In the genomic region with DNA sequence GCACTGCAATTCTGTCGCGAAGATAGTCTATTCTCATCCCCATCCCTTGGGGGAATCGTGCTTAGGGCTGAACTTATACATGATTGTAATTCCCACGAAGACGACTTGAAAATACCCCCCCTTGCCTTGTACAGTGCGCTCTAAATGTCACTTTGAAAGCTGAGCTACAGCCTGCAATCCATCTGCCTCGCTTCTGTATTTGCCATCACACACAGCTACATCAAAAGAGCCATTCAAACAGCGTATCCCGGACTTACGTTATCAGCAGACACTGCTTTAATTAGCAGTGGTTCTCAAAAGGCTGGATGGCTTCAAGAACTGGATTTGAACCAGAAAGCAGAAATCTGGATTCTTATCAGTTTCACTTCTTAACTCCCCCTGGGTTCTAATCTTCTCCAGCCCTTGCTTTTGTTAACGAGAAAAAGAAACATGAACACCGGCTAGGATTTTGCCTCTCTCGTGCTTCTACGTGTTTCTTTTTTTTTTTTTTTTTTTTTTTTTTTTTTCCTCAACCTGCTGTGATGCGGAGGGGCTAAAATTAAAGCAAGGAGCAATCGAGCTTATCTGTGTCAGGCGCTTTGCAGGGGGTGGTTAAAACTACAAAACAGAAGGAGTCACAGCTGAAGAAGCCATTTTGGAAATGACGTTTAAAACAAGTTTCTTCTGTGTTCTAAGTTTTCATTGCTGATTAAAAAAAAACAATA, we compare ENCODE assay signal across 8 mouse cellular contexts. TPM values are rescaled to one million over a fixed set of nuclear protein-coding genes. Genes with fewer than 3 reads are reported as not detected.
DNase-seq lines count a peak whose midpoint lies in the region; ATAC-seq lines count a peak whose summit lies in the region.

No protein-coding gene starts in this region.

- no peaks in the 10 kb centered on the region for H3K9me3 ChIP-seq in heart, embryonic 16.5 days (replicated peaks; ENCODE audit: control insufficient read depth, low read length)

- H3K9ac ChIP-seq in heart, embryonic 16.5 days (ENCODE audit: low read length) = peak overlapping the region; percentile 18; the same call in 1 of the 2 replicates

- peak overlapping the region; percentile 35 for H3K4me3 ChIP-seq in heart, embryonic 16.5 days (ENCODE audit: low read length)

- H3K27ac ChIP-seq in heart, embryonic 16.5 days (ENCODE audit: low read length) = peak overlapping the region; percentile 79

- ATAC-seq in heart, embryonic 16.5 days (replicated peaks; ENCODE audit: extremely low read depth, insufficient read depth, low FRiP score) = peak; percentile 77

- no peaks in the 10 kb centered on the region for H3K36me3 ChIP-seq in heart, embryonic 16.5 days (ENCODE audit: control insufficient read depth, insufficient read depth)

- peaks cover 16% of the 10 kb centered on the region for H3K4me1 ChIP-seq in heart, embryonic 16.5 days (ENCODE audit: control insufficient read depth, insufficient read depth, low read length)

- DNase-seq in cerebellum, postnatal 14 days = peak; percentile 28 to 50
- no peak for DNase-seq in cerebellum, adult 11-12 months
- DNase-seq in brain, embryonic 18.5 days (ENCODE audit: low read depth, low spot score) = peak; percentile 61
- peak; percentile 52 to 73 for DNase-seq in left cerebral cortex, postnatal 14 days (ENCODE audit: low spot score in 2 of 2)
- peak; percentile 18 for DNase-seq in right cerebral cortex, postnatal 4 days
- no peak for DNase-seq in kidney, postnatal 10 days
- DNase-seq in kidney, postnatal 36 days = no peak

- intact Hi-C loops in left cerebral cortex, postnatal 14 days (cut with DNase I) = loop anchor here (5.0 kb wide), 1 partner anchor 63 kb away; no protein-coding TSS in a partner anchor

- 11% methylated on average over 18 of the region's 18 CpGs for WGBS in heart, embryonic 16.5 days

- H3K27me3 ChIP-seq in heart, embryonic 16.5 days (ENCODE audit: control insufficient read depth, insufficient read depth, low read length) = no peaks in the 10 kb centered on the region

- H3K4me2 ChIP-seq in heart, embryonic 16.5 days (ENCODE audit: low read depth, low read length) = peak overlapping the region; percentile 52

RNA-seq across cellular contexts. Expression of gene Mlip, which starts 12.5 kb away (rescaled TPM):
- 94.1 and 101 TPM in 2 replicates for polyA plus RNA-seq in heart, embryonic 16.5 days (2015; fragmentation: Nextera tagmentation; extraction: Ambion mirVana)
- total RNA-seq in left cerebral cortex, postnatal 14 days (2021) = 10 to 100 TPM; 81.2 to 93.9 TPM

Comparison
In these comparisons a context has a peak if more than half of its experiments do, and no peak if none do; other contexts are left out.
1. DNase-seq: peak in cerebellum, postnatal 14 days (2 of 2), brain, embryonic 18.5 days (single experiment), left cerebral cortex, postnatal 14 days (2 of 2) and right cerebral cortex, postnatal 4 days (single experiment); none in cerebellum, adult 11-12 months (single experiment), kidney, postnatal 10 days (single experiment) and kidney, postnatal 36 days (0 of 2).